Mouse (Mus musculus): ENCODE results near the gene Ptpdc1. TPM values are rescaled to one million over a fixed set of nuclear protein-coding genes. Genes with fewer than 3 reads are reported as not detected.

The Ptpdc1 gene
- total and polyA plus RNA-seq, 3 experiments, result not detected

DNA sequence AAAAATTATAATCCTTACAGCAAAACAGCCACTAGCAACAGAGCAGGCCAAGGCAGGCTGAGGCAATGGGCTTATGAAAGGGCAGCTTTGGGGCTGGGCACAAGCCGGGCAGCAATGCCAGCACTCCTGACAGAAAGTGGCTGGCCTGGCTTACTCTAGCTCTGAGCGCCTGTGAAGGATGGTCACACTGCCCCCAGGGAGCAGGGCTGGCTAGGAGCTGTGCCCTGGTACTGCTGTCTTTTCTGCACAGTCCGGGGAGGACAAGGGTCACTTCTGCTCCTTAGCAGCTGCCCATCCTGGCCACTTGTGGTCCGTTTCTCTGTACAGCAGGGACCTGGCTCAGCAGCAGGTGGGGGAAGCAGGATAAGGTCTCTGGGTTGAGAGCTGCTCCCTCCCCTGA, 46.8 kb downstream of the Ptpdc1 start:
- Histone ChIP-seq H3K27me3 (replicated peaks) (peaks cover 6% of the 10 kb centered on the region), H3K9ac (ENCODE audit: insufficient read depth, low read depth) (no peak overlapping the region), H3K4me2 (ENCODE audit: insufficient read depth, low read depth, poor library complexity, severe bottlenecking) (no peak overlapping the region), H3K4me1 (ENCODE audit: control insufficient read depth in 1 of 2, insufficient read depth in 2 of 2) (peaks cover 17 to 35% of the 10 kb centered on the region in 2 experiments), H3K36me3 (replicated peaks in 1 of 2; ENCODE audit: control insufficient read depth in 1 of 2, insufficient read depth in 1 of 2, low read length in 1 of 2) (no peaks in the 10 kb centered on the region), H3K79me2 (replicated peaks; ENCODE audit: control insufficient read depth, extremely low read depth, insufficient read depth, poor library complexity, severe bottlenecking) (no peaks in the 10 kb centered on the region), H3K9me3 (replicated peaks; ENCODE audit: low read length) (no peaks in the 10 kb centered on the region), H3K4me3 (replicated peaks in 1 of 3; ENCODE audit: low read depth in 2 of 3, low read length in 2 of 3, poor library complexity in 1 of 3) (no peak overlapping the region), H3K27ac (ENCODE audit: insufficient read depth, low read depth) (no peak overlapping the region)
- in situ Hi-C loops (cut with MboI; ENCODE audit: low pct_ligation_motif_present, low pct_unique_long_range_greater_than_20kb, low sequenced_read_pairs) (no loop called here), dilution Hi-C loops (cut with MboI; ENCODE audit: extremely low pct_ligation_motif_present, extremely low pct_unique_long_range_greater_than_20kb, low sequenced_read_pairs) (no loop called here)
- TF ChIP-seq IRF4 (IDR thresholded peaks at IDR 0.05; ENCODE audit: low read depth, low read length) (no peak), GABPA (IDR thresholded peaks at IDR 0.05; ENCODE audit: insufficient replicate concordance, low read depth, low read length) (no peak), NRF1 (IDR thresholded peaks at IDR 0.05; ENCODE audit: low read depth, low read length) (no peak), MEF2A (IDR thresholded peaks at IDR 0.05; ENCODE audit: borderline replicate concordance, low read depth, low read length) (no peak), CHD2 (IDR thresholded peaks at IDR 0.05; ENCODE audit: low read length) (no peak), MAFK (IDR thresholded peaks at IDR 0.05; ENCODE audit: insufficient replicate concordance, low read length) (no peak)
- DNase-seq (ENCODE audit: extremely low read depth), result no peak

DNA sequence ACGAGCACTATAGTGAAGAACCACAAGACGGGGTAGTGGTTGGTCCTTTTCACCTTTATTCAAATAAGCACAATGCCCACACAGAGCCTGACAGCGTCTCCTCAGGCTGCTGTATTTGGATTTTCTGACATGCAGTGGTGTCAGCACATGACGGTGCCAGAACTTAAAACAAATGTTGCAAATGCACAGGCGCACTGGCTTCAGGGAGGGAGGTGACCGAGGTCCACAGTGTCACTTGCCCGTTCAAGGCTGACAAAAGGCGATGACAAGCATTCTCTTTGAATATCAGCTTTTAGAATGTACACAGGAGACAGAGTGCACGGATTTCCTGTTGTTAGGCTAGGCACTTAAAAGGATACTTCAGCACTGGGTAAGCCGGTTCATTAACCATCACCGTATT, 47.6 kb downstream of the Ptpdc1 start:
- Histone ChIP-seq H3K9ac (ENCODE audit: insufficient read depth, low read depth) (no peak overlapping the region), H3K27me3 (replicated peaks) (peaks cover 6% of the 10 kb centered on the region), H3K4me1 (ENCODE audit: control insufficient read depth in 1 of 2, insufficient read depth in 2 of 2) (peaks cover 22 to 43% of the 10 kb centered on the region in 2 experiments), H3K27ac (ENCODE audit: insufficient read depth, low read depth) (no peak overlapping the region), H3K79me2 (replicated peaks; ENCODE audit: control insufficient read depth, extremely low read depth, insufficient read depth, poor library complexity, severe bottlenecking) (no peaks in the 10 kb centered on the region), H3K36me3 (replicated peaks in 1 of 2; ENCODE audit: control insufficient read depth in 1 of 2, insufficient read depth in 1 of 2, low read length in 1 of 2) (no peaks in the 10 kb centered on the region), H3K4me3 (replicated peaks in 1 of 3; ENCODE audit: low read depth in 2 of 3, low read length in 2 of 3, poor library complexity in 1 of 3) (no peak overlapping the region), H3K4me2 (ENCODE audit: insufficient read depth, low read depth, poor library complexity, severe bottlenecking) (peak overlapping the region; percentile 10; the same call in 1 of the 2 replicates), H3K9me3 (replicated peaks; ENCODE audit: low read length) (no peaks in the 10 kb centered on the region)
- DNase-seq (ENCODE audit: extremely low read depth), result peak; percentile 45
- TF ChIP-seq BHLHE40 (IDR thresholded peaks at IDR 0.05; ENCODE audit: low read depth, low read length), result peak; percentile 19; the same call in 1 of the 2 replicates
- no peak for TF ChIP-seq HCFC1 (IDR thresholded peaks at IDR 0.05; ENCODE audit: low read depth, low read length)
- in situ Hi-C loops (cut with MboI; ENCODE audit: low pct_ligation_motif_present, low pct_unique_long_range_greater_than_20kb, low sequenced_read_pairs), result no loop called here
- dilution Hi-C loops (cut with MboI; ENCODE audit: extremely low pct_ligation_motif_present, extremely low pct_unique_long_range_greater_than_20kb, low sequenced_read_pairs), result no loop called here

DNA sequence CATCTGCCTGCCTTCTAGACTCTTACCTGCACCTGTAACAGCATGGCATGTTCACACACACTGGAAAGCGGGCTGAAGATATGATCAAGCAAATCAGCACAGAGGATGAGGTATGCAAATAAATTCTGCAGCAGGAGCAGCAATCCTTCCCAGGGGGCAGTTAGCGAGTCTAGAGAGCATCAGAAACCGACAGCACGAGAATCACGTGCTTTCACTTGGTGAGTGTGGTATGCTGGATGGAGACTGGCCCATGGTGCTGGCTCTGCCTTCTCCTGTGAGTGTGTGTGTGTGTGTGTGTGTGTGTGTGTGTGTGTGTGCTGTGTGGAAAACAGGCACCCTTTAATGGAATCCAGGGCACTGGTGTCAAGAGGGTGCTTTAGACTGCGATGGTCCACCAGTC, 48.5 kb downstream of the Ptpdc1 start:
- dilution Hi-C loops (cut with MboI; ENCODE audit: extremely low pct_ligation_motif_present, extremely low pct_unique_long_range_greater_than_20kb, low sequenced_read_pairs) (no loop called here), in situ Hi-C loops (cut with MboI; ENCODE audit: low pct_ligation_motif_present, low pct_unique_long_range_greater_than_20kb, low sequenced_read_pairs) (no loop called here)
- Histone ChIP-seq H3K79me2 (replicated peaks; ENCODE audit: control insufficient read depth, extremely low read depth, insufficient read depth, poor library complexity, severe bottlenecking) (no peaks in the 10 kb centered on the region), H3K27ac (ENCODE audit: insufficient read depth, low read depth) (no peak overlapping the region), H3K9me3 (replicated peaks; ENCODE audit: low read length) (no peaks in the 10 kb centered on the region), H3K4me3 (replicated peaks in 1 of 3; ENCODE audit: low read depth in 2 of 3, low read length in 2 of 3, poor library complexity in 1 of 3) (no peak overlapping the region), H3K9ac (ENCODE audit: insufficient read depth, low read depth) (no peak overlapping the region), H3K4me2 (ENCODE audit: insufficient read depth, low read depth, poor library complexity, severe bottlenecking) (peak overlapping the region; percentile 65), H3K36me3 (replicated peaks in 1 of 2; ENCODE audit: control insufficient read depth in 1 of 2, insufficient read depth in 1 of 2, low read length in 1 of 2) (no peaks in the 10 kb centered on the region), H3K27me3 (replicated peaks) (peaks cover 6% of the 10 kb centered on the region), H3K4me1 (ENCODE audit: control insufficient read depth in 1 of 2, insufficient read depth in 2 of 2) (peaks cover 23 to 47% of the 10 kb centered on the region in 2 experiments)
- DNase-seq (ENCODE audit: extremely low read depth), result peak; percentile 87
- no peak for TF ChIP-seq EP300 (IDR thresholded peaks at IDR 0.05; ENCODE audit: low read length)
- peak; percentile 56 for TF ChIP-seq ETS1 (conservative IDR thresholded peaks at IDR 0.05; ENCODE audit: low read depth, low read length)
- TF ChIP-seq CHD1 (IDR thresholded peaks at IDR 0.05; ENCODE audit: low read depth, low read length), result no peak
- TF ChIP-seq MAX (IDR thresholded peaks at IDR 0.05; ENCODE audit: low read length), result peak; percentile 78
- no peak for TF ChIP-seq ZC3H11A (IDR thresholded peaks at IDR 0.05; ENCODE audit: low read depth, low read length)
- no peak for TF ChIP-seq HCFC1 (IDR thresholded peaks at IDR 0.05; ENCODE audit: low read depth, low read length)
- peak; percentile 98 for TF ChIP-seq BHLHE40 (IDR thresholded peaks at IDR 0.05; ENCODE audit: low read depth, low read length)
- peak; percentile 49; the same call in 1 of the 2 replicates for TF ChIP-seq MXI1 (IDR thresholded peaks at IDR 0.05; ENCODE audit: low read depth, low read length)
- TF ChIP-seq MAFK (IDR thresholded peaks at IDR 0.05; ENCODE audit: insufficient replicate concordance, low read length), result 0 out of 2 replicates have a peak, but pooled peaks have one; percentile 19
- TF ChIP-seq TBP (conservative IDR thresholded peaks at IDR 0.05; ENCODE audit: low read depth, low read length), result no peak
- peak; percentile 43; the same call in 1 of the 2 replicates for TF ChIP-seq MYC (IDR thresholded peaks at IDR 0.05; ENCODE audit: low read depth, low read length)
- TF ChIP-seq USF2 (conservative IDR thresholded peaks at IDR 0.05; ENCODE audit: low read depth, low read length), result 0 out of 2 replicates have a peak, but pooled peaks have one; percentile 21
- 0 out of 2 replicates have a peak, but pooled peaks have one; percentile 19 for TF ChIP-seq MAZ (IDR thresholded peaks at IDR 0.05; ENCODE audit: low read depth, low read length)
- TF ChIP-seq ZMIZ1 (IDR thresholded peaks at IDR 0.05; ENCODE audit: low read depth, low read length), result no peak
- no peak for TF ChIP-seq JUN (IDR thresholded peaks at IDR 0.05; ENCODE audit: insufficient read depth, low read depth, low read length)
- no peak for TF ChIP-seq JUND (conservative IDR thresholded peaks at IDR 0.05; ENCODE audit: low read depth, low read length)
- TF ChIP-seq TCF12 (IDR thresholded peaks at IDR 0.05; ENCODE audit: low read depth, low read length), result 0 out of 2 replicates have a peak, but pooled peaks have one; percentile 9
- no peak for TF ChIP-seq ELF1 (IDR thresholded peaks at IDR 0.05; ENCODE audit: low read depth, low read length)
